Mouse (Mus musculus) olfactory bulb, adult 2 months (tissue): ENCODE measurements around the gene Tmem169.

Experiments
- CTCF ChIP-seq: fragments of 200-500 bp; IDR thresholded peaks from 2 replicates; pipeline ENCODE4 v1.5.1; 2012; ENCODE audit warnings: low read depth, mild to moderate bottlenecking, low read length, moderate library complexity; ENCODE audit not compliant: insufficient read depth
- POLR2A ChIP-seq: fragments of 200-500 bp; IDR thresholded peaks from 2 replicates; pipeline ENCODE4 v1.6.1; 2012; ENCODE audit warnings: mild to moderate bottlenecking, low read depth, low read length, moderate library complexity; ENCODE audit not compliant: insufficient read depth

GRCm38 (mm10) chr1:72286904-72287303, 2.7 kb downstream of the Tmem169 start:
- TF ChIP-seq CTCF (no peak), POLR2A (no peak)
